Mouse (Mus musculus): ENCODE results near the gene Emc7. TPM values are rescaled to one million over a fixed set of nuclear protein-coding genes. Genes with fewer than 3 reads are reported as not detected.

The Emc7 gene
- polyA plus RNA-seq, 1 experiment: 8.9 TPM

- Histone ChIP-seq H3K4me3 (replicated peaks; ENCODE audit: extremely low read depth, low read depth, low read length) (no peak overlapping the region), H3K4me1 (ENCODE audit: control insufficient read depth, insufficient read depth, low read length) (peaks cover 3% of the 10 kb centered on the region; the same call in 1 of the 2 replicates)
- TF ChIP-seq POLR2A (IDR thresholded peaks at IDR 0.05; ENCODE audit: borderline replicate concordance, extremely low read depth, low read depth, low read length) (no peak), CTCF (IDR thresholded peaks at IDR 0.05; ENCODE audit: insufficient read depth, low read length) (no peak)
- WGBS: 86% methylated on average over 2 of the region's 2 CpGs
- DNase-seq: no peak
Measured at GRCm38 (mm10) chr2:112472076-112472475, 17.3 kb downstream of the Emc7 start.

- Histone ChIP-seq H3K4me1 (ENCODE audit: control insufficient read depth, insufficient read depth, low read length) (peaks cover 3% of the 10 kb centered on the region; the same call in 1 of the 2 replicates), H3K4me3 (replicated peaks; ENCODE audit: extremely low read depth, low read depth, low read length) (no peak overlapping the region)
- TF ChIP-seq CTCF (IDR thresholded peaks at IDR 0.05; ENCODE audit: insufficient read depth, low read length) (no peak), POLR2A (IDR thresholded peaks at IDR 0.05; ENCODE audit: borderline replicate concordance, extremely low read depth, low read depth, low read length) (no peak)
- WGBS: 41% methylated on average over 5 of the region's 5 CpGs
- DNase-seq: no peak
Measured at GRCm38 (mm10) chr2:112474997-112475724, 20.4 kb downstream of the Emc7 start.

- DNase-seq: no peak
- TF ChIP-seq CTCF (IDR thresholded peaks at IDR 0.05; ENCODE audit: insufficient read depth, low read length): no peak
- no peak for TF ChIP-seq POLR2A (IDR thresholded peaks at IDR 0.05; ENCODE audit: borderline replicate concordance, extremely low read depth, low read depth, low read length)
- 69% methylated on average over 6 of the region's 6 CpGs for WGBS
- Histone ChIP-seq H3K4me3 (replicated peaks; ENCODE audit: extremely low read depth, low read depth, low read length) (no peak overlapping the region), H3K4me1 (ENCODE audit: control insufficient read depth, insufficient read depth, low read length) (peaks cover 5% of the 10 kb centered on the region; the same call in 1 of the 2 replicates)
Measured at GRCm38 (mm10) chr2:112476554-112476953, 21.8 kb downstream of the Emc7 start.

GRCm38 (mm10) chr2:112480669-112481068 lies 25.9 kb downstream of the Emc7 start, which contains the start of gene Chrm5:
Chrm5 (minus strand) TSS chr2:112480769.
- DNase-seq: no peak
- Histone ChIP-seq H3K4me1 (ENCODE audit: control insufficient read depth, insufficient read depth, low read length) (peaks cover 2% of the 10 kb centered on the region; the same call in 1 of the 2 replicates), H3K4me3 (replicated peaks; ENCODE audit: extremely low read depth, low read depth, low read length) (no peak within 1 kb of the TSS)
- 87% methylated on average over 5 of the region's 5 CpGs for WGBS
- TF ChIP-seq POLR2A (IDR thresholded peaks at IDR 0.05; ENCODE audit: borderline replicate concordance, extremely low read depth, low read depth, low read length): no peak
- TF ChIP-seq CTCF (IDR thresholded peaks at IDR 0.05; ENCODE audit: insufficient read depth, low read length): no peak

- Histone ChIP-seq H3K4me3 (replicated peaks; ENCODE audit: extremely low read depth, low read depth, low read length) (no peak overlapping the region), H3K4me1 (ENCODE audit: control insufficient read depth, insufficient read depth, low read length) (peaks cover 2% of the 10 kb centered on the region; the same call in 1 of the 2 replicates)
- TF ChIP-seq POLR2A (IDR thresholded peaks at IDR 0.05; ENCODE audit: borderline replicate concordance, extremely low read depth, low read depth, low read length): no peak
- TF ChIP-seq CTCF (IDR thresholded peaks at IDR 0.05; ENCODE audit: insufficient read depth, low read length): 0 out of 2 replicates have a peak, but pooled peaks have one; percentile 0
- DNase-seq: no peak
- 0% methylated on average over 2 of the region's 2 CpGs for WGBS
Measured at GRCm38 (mm10) chr2:112481564-112481963, 26.8 kb downstream of the Emc7 start.

- no peak for DNase-seq
- H3K4me1 ChIP-seq (ENCODE audit: control insufficient read depth, insufficient read depth, low read length): peaks cover 2% of the 10 kb centered on the region; the same call in 1 of the 2 replicates
- 70% methylated on average over 5 of the region's 5 CpGs for WGBS
Measured at GRCm38 (mm10) chr2:112482533-112483333, 27.9 kb downstream of the Emc7 start.

GRCm38 (mm10) chr2:112483334-112483651 lies 28.5 kb downstream of the Emc7 start:
- WGBS: 58% methylated on average over 2 of the region's 2 CpGs

More at GRCm38 (mm10) chr2:112482533-112483333, 27.9 kb downstream of the Emc7 start:
- TF ChIP-seq POLR2A (IDR thresholded peaks at IDR 0.05; ENCODE audit: borderline replicate concordance, extremely low read depth, low read depth, low read length) (no peak), CTCF (IDR thresholded peaks at IDR 0.05; ENCODE audit: insufficient read depth, low read length) (no peak)
- H3K4me3 ChIP-seq (replicated peaks; ENCODE audit: extremely low read depth, low read depth, low read length): no peak overlapping the region

GRCm38 (mm10) chr2:112484886-112485285 lies 30.1 kb downstream of the Emc7 start:
- H3K4me3 ChIP-seq (replicated peaks; ENCODE audit: extremely low read depth, low read depth, low read length): no peak overlapping the region
- WGBS: 51% methylated on average over 2 of the region's 2 CpGs
- H3K4me1 ChIP-seq (ENCODE audit: control insufficient read depth, insufficient read depth, low read length): peaks cover 2% of the 10 kb centered on the region; the same call in 1 of the 2 replicates
- no peak for TF ChIP-seq POLR2A (IDR thresholded peaks at IDR 0.05; ENCODE audit: borderline replicate concordance, extremely low read depth, low read depth, low read length)
- DNase-seq: no peak

More at GRCm38 (mm10) chr2:112483334-112483651, 28.5 kb downstream of the Emc7 start:
- no peak for DNase-seq
- H3K4me1 ChIP-seq (ENCODE audit: control insufficient read depth, insufficient read depth, low read length): peaks cover 2% of the 10 kb centered on the region; the same call in 1 of the 2 replicates
- no peak overlapping the region for H3K4me3 ChIP-seq (replicated peaks; ENCODE audit: extremely low read depth, low read depth, low read length)
- TF ChIP-seq POLR2A (IDR thresholded peaks at IDR 0.05; ENCODE audit: borderline replicate concordance, extremely low read depth, low read depth, low read length): no peak
- no peak for TF ChIP-seq CTCF (IDR thresholded peaks at IDR 0.05; ENCODE audit: insufficient read depth, low read length)

GRCm38 (mm10) chr2:112490483-112491196 lies 35.8 kb downstream of the Emc7 start:
- 81% methylated on average over 11 of the region's 11 CpGs for WGBS
- Histone ChIP-seq H3K4me3 (replicated peaks; ENCODE audit: extremely low read depth, low read depth, low read length) (no peak overlapping the region), H3K4me1 (ENCODE audit: control insufficient read depth, insufficient read depth, low read length) (peaks cover 6% of the 10 kb centered on the region)
- DNase-seq: no peak
- TF ChIP-seq POLR2A (IDR thresholded peaks at IDR 0.05; ENCODE audit: borderline replicate concordance, extremely low read depth, low read depth, low read length) (no peak), CTCF (IDR thresholded peaks at IDR 0.05; ENCODE audit: insufficient read depth, low read length) (no peak)

Measured in lung, adult 2 months (tissue).